Mouse (Mus musculus): ENCODE measurements around the gene Gm28043. TPM values are rescaled to one million over a fixed set of nuclear protein-coding genes. Genes with fewer than 3 reads are reported as not detected.
A peak's percentile ranks its signal among the peaks of the same experiment; 100 is the strongest.

Gene Gm28043
- polyA plus RNA-seq, 1 experiment from 2014 or later = 2.2 TPM

DNA sequence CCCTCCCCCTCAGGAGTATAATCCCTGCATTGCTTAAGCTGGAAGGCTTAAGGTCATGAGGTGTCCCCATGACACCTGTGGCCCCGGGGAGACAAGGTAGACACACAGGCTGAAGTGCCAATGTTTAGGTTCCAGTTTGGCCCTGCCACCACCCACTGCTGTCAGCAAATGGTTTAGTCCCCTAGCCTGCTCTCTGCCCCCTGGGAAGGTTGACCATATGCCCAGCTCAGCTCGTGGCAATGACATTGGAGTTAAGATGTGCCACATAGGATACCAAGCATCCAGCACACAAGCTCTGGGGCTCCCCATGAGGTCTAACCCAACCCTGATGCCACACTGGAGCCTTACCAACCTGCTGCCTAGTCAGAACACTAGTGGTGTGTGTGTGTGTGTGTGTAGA lies 117.8 kb downstream of the Gm28043 start:
- 78% methylated on average over 2 of the region's 2 CpGs for WGBS

GRCm38 (mm10) chr17:29736448-29737014 lies 121.9 kb downstream of the Gm28043 start:
- 22% methylated on average over 15 of the region's 15 CpGs for WGBS
- Histone ChIP-seq H3K9ac (ENCODE audit: low read depth, low read length) (no peak overlapping the region), H3K9me3 (ENCODE audit: control insufficient read depth, low read length) (no peaks in the 10 kb centered on the region; the same call in 1 of the 2 replicates), H3K27me3 (ENCODE audit: control insufficient read depth, insufficient read depth, low read length) (peaks cover 3% of the 10 kb centered on the region; the same call in 1 of the 2 replicates), H3K4me3 (ENCODE audit: low read length) (no peak overlapping the region), H3K4me2 (replicated peaks; ENCODE audit: low read depth, low read length) (no peak overlapping the region), H3K4me1 (ENCODE audit: control insufficient read depth, insufficient read depth, low read length) (peaks cover 20% of the 10 kb centered on the region), H3K27ac (ENCODE audit: low read depth, low read length) (no peak overlapping the region), H3K36me3 (ENCODE audit: control insufficient read depth, insufficient read depth, low read length) (no peaks in the 10 kb centered on the region)
- ATAC-seq (ENCODE audit: low FRiP score, low TSS enrichment) = peak; percentile 66

More for the DNA sequence above, 117.8 kb downstream of the Gm28043 start:
- Histone ChIP-seq H3K9ac (ENCODE audit: low read depth, low read length) (no peak overlapping the region), H3K4me1 (ENCODE audit: control insufficient read depth, insufficient read depth, low read length) (peaks cover 13% of the 10 kb centered on the region; the same call in 1 of the 2 replicates), H3K36me3 (ENCODE audit: control insufficient read depth, insufficient read depth, low read length) (no peaks in the 10 kb centered on the region), H3K27ac (ENCODE audit: low read depth, low read length) (no peak overlapping the region), H3K9me3 (ENCODE audit: control insufficient read depth, low read length) (no peaks in the 10 kb centered on the region; the same call in 1 of the 2 replicates), H3K4me3 (ENCODE audit: low read length) (no peak overlapping the region), H3K27me3 (ENCODE audit: control insufficient read depth, insufficient read depth, low read length) (peaks cover 3% of the 10 kb centered on the region; the same call in 1 of the 2 replicates), H3K4me2 (replicated peaks; ENCODE audit: low read depth, low read length) (no peak overlapping the region)
- ATAC-seq (ENCODE audit: low FRiP score, low TSS enrichment) = no peak

DNA sequence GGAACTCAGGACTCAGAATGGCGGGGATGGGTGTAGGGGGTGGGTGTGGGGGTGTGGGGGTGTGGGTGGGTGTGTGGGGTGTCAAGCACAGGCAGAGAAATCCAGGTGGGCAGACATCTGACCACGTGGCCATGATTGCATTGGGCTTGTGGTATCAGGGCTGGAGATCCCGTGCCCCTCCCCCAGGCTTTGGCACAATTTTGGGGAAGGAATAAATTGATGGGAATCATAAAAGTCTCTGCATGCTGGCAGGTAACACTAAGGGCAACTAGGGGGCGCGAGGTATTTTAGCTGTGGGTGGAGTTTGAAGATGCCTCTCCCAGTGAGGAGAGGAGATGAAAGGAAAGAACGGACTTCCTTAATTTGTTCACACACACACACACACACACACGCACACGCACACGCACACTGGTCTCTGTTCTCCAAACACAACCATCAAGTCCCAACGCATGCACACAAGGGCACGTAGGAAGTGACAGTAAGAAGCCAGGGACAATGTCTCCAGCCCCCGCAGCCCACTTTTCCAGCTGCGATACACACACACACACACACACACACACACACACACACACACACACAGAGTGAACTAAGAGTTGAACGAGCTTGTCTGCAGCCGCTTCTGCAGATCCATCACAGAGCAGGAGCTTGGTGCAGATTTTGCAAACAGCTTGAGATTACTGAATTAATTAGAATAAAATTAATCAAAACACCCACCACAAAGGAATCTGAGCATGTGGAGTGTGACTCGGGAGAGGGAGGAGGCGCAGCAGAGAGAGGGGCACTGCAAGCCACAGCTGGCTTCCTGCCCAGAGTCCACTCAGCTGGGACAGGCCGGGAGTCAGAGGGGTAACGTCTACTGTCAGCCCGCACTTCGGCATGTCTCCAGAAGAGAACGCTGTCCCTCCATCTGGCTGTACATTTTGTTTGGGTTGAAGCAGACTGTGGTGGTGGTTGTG lies 123.5 kb downstream of the Gm28043 start:
- no peaks in the 10 kb centered on the region for H3K36me3 ChIP-seq (ENCODE audit: control insufficient read depth, insufficient read depth, low read length)

DNA sequence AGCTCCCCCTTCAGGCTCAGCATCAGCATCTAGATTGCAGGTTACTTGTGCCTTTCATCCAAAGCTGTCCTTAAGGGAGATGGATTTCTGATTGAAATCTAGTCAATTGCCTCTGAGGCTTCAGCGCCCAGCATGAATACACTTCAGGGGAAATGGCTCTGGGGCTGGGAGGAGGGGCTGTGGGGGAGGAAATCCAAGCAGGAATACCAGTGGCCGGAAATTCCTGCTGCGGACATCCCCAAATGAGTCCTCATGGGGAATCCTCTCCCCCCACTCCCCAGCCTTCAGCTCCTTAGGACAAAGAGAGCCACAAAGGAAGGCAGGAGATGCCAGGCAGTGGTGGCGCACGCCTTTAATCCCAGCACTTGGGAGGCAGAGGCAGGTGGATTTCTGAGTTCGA lies 132.8 kb downstream of the Gm28043 start:
- 50% methylated on average over 6 of the region's 6 CpGs for WGBS
- Histone ChIP-seq H3K9ac (ENCODE audit: low read depth, low read length) (no peak overlapping the region), H3K36me3 (ENCODE audit: control insufficient read depth, insufficient read depth, low read length) (no peaks in the 10 kb centered on the region), H3K27me3 (ENCODE audit: control insufficient read depth, insufficient read depth, low read length) (0 out of 2 replicates have a peak, but pooled peaks cover 3% of the 10 kb centered on the region), H3K4me1 (ENCODE audit: control insufficient read depth, insufficient read depth, low read length) (peaks cover 23% of the 10 kb centered on the region), H3K9me3 (ENCODE audit: control insufficient read depth, low read length) (no peaks in the 10 kb centered on the region), H3K4me2 (replicated peaks; ENCODE audit: low read depth, low read length) (no peak overlapping the region), H3K27ac (ENCODE audit: low read depth, low read length) (no peak overlapping the region), H3K4me3 (ENCODE audit: low read length) (no peak overlapping the region)
- ATAC-seq (ENCODE audit: low FRiP score, low TSS enrichment) = no peak

More for the DNA sequence above, 123.5 kb downstream of the Gm28043 start:
- ATAC-seq (ENCODE audit: low FRiP score, low TSS enrichment) = peak; percentile 62
- H3K27ac ChIP-seq (ENCODE audit: low read depth, low read length) = no peak overlapping the region
- H3K4me2 ChIP-seq (replicated peaks; ENCODE audit: low read depth, low read length) = peak overlapping the region; percentile 22; the same call in 1 of the 2 replicates
- no peak overlapping the region for H3K9ac ChIP-seq (ENCODE audit: low read depth, low read length)
- WGBS = 29% methylated on average over 22 of the region's 22 CpGs
- peaks cover 20% of the 10 kb centered on the region for H3K4me1 ChIP-seq (ENCODE audit: control insufficient read depth, insufficient read depth, low read length)
- H3K9me3 ChIP-seq (ENCODE audit: control insufficient read depth, low read length) = no peaks in the 10 kb centered on the region
- H3K4me3 ChIP-seq (ENCODE audit: low read length) = no peak overlapping the region
- H3K27me3 ChIP-seq (ENCODE audit: control insufficient read depth, insufficient read depth, low read length) = no peaks in the 10 kb centered on the region

Small RNA genes within 50 kb of the gene (microRNA-seq; reads per million reads assigned to microRNA genes)
- not detected for gene Mir7667

Other genes with a start within 250 kb of the Gm28043 start
- 12.6 and 15.6 TPM in 2 replicates for gene Pim1, start 124.1 kb upstream of the Gm28043 start, polyA plus RNA-seq (2014; fragmentation: Nextera tagmentation; extraction: Ambion mirVana)
- not detected in 2 replicates for gene Gm17657, start 65.2 kb upstream of the Gm28043 start, polyA plus RNA-seq (2014; fragmentation: Nextera tagmentation; extraction: Ambion mirVana)
- gene Tbc1d22b, start 65.1 kb upstream of the Gm28043 start, polyA plus RNA-seq (2014; fragmentation: Nextera tagmentation; extraction: Ambion mirVana) = 11.5 and 18.5 TPM in 2 replicates
- 0.42 and 0.76 TPM in 2 replicates for gene Tmem217, start 62.5 kb upstream of the Gm28043 start, polyA plus RNA-seq (2014; fragmentation: Nextera tagmentation; extraction: Ambion mirVana)
- 74.6 and 87.2 TPM in 2 replicates for gene Rnf8, start 86 bp upstream of the Gm28043 start, polyA plus RNA-seq (2014; fragmentation: Nextera tagmentation; extraction: Ambion mirVana)
- 102 and 111 TPM in 2 replicates for gene Cmtr1, start 45.7 kb downstream of the Gm28043 start, polyA plus RNA-seq (2014; fragmentation: Nextera tagmentation; extraction: Ambion mirVana)
- 14.8 and 17.5 TPM in 2 replicates for gene Ccdc167, start 102.2 kb downstream of the Gm28043 start, polyA plus RNA-seq (2014; fragmentation: Nextera tagmentation; extraction: Ambion mirVana)

Data from kidney, embryonic 14.5 days (tissue).